Mouse (Mus musculus) cerebellum, adult 2 months (tissue): ENCODE measurements at regions not wholly inside any gene's neighbourhood (a gene's known extent, or its start where the extent isn't known, plus 50 kb on each side); places are given as distances from the start of the nearest gene placed in this dataset.

Experiments used
- CTCF ChIP-seq: fragments of 200-500 bp; IDR thresholded peaks from 2 replicates; pipeline ENCODE4 v1.5.1; 2011; ENCODE audit warnings: low read depth, mild to moderate bottlenecking, control low read depth, low read length, moderate library complexity, borderline replicate concordance; ENCODE audit not compliant: insufficient read depth
- POLR2A ChIP-seq: fragments of 200-500 bp; IDR thresholded peaks from 2 replicates; pipeline ENCODE4 v1.6.1; 2011; ENCODE audit warnings: low read length, control low read depth, borderline replicate concordance; ENCODE audit not compliant: insufficient read depth

DNA sequence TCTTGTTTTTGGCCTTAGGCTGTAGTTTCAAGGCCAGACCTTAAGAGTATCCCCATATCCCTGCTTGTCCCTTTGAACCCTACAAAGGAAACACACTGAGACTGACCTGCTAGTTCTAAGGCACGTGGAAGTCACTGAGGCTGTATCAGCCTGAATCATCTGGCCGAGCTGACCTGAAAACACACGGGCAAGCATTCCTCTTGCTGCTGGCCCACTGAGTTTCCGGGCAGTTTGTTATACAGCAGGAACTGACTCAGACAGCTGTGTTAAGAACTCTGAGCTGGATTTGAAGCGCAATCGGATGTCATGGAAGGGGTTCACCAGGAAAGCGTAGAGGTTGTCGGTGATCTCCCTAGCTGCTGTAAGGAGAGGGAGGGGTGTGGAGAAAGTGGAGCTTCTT, 75.9 kb upstream of the Zc3h12a start:
- TF ChIP-seq CTCF (no peak), POLR2A (no peak)
